Mouse (Mus musculus) liver, postnatal 0 days (tissue): ENCODE results near the gene Ebp. TPM values are rescaled to one million over a fixed set of nuclear protein-coding genes. Genes with fewer than 3 reads are reported as not detected.
A peak's percentile ranks its signal among the peaks of the same experiment; 100 is the strongest.

Experiments
- ATAC-seq: fragments of 200-750 bp; cut with Nextera tagmentation; 2 replicates; pipeline ENCODE4 v1.8.0; 2017; ENCODE audit warnings: mild to moderate bottlenecking, moderate library complexity
- DNase-seq: peaks from one replicate; pipeline ENCODE4 v3.0.0-alpha.2; 2016
- H3K27ac ChIP-seq: fragments of 300-500 bp; sonication (generic); 2 replicates; pipeline ENCODE4 v1.5.1; 2014; ENCODE audit warnings: antibody characterized with exemption, moderate library complexity, mild to moderate bottlenecking, low read depth
- H3K27me3 ChIP-seq: fragments of 300-500 bp; sonication (generic); 2 replicates; pipeline ENCODE4 v1.6.1; 2014; ENCODE audit warnings: low read length, control low read depth, mixed read lengths; ENCODE audit not compliant: insufficient read depth
- H3K36me3 ChIP-seq: fragments of 300-500 bp; sonication (generic); replicated peaks from 2 replicates; pipeline ENCODE4 v1.6.1; 2014; ENCODE audit warnings: mild to moderate bottlenecking, control low read depth, low read length, moderate library complexity, mixed read lengths; ENCODE audit not compliant: insufficient read depth
- H3K4me1 ChIP-seq: fragments of 300-500 bp; sonication (generic); 2 replicates; pipeline ENCODE4 v1.6.1; 2014; ENCODE audit warnings: antibody characterized with exemption, mild to moderate bottlenecking, control low read depth; ENCODE audit not compliant: insufficient read depth
- H3K4me2 ChIP-seq: fragments of 300-500 bp; sonication (generic); 2 replicates; pipeline ENCODE4 v1.6.1; 2014; ENCODE audit warnings: low read depth, mild to moderate bottlenecking, low read length, moderate library complexity, mixed read lengths
- H3K4me3 ChIP-seq: fragments of 300-500 bp; sonication (generic); 2 replicates; pipeline ENCODE4 v1.5.1; 2014; ENCODE audit warnings: low read depth, low read length
- H3K9ac ChIP-seq: fragments of 300-500 bp; sonication (generic); replicated peaks from 2 replicates; pipeline ENCODE4 v1.6.1; 2014; ENCODE audit warnings: mild to moderate bottlenecking, moderate library complexity
- H3K9me3 ChIP-seq: fragments of 300-500 bp; sonication (generic); 2 replicates; pipeline ENCODE4 v1.6.1; 2016; ENCODE audit warnings: mild to moderate bottlenecking, control low read depth, low read length, mixed read lengths
- CTCF ChIP-seq: sonication (generic); IDR thresholded peaks from 2 replicates; pipeline ENCODE4 v1.5.1; 2016; ENCODE audit warnings: antibody characterized with exemption, low read depth
- EP300 ChIP-seq: IDR thresholded peaks from 2 replicates; pipeline ENCODE4 v1.6.1; 2016; ENCODE audit warnings: antibody characterized with exemption, low read depth, mild to moderate bottlenecking
- WGBS: fragments of 180-500 bp; shearing (Covaris S2); extraction: QIAGEN DNeasy Blood & Tissue Kit; methylation state at CpG from one replicate; pipeline ENCODE4 v1.1.7; 2014; ENCODE audit not compliant: insufficient replicate concordance; 5-methylcytosine and 5-hydroxymethylcytosine counted together
- polyA plus RNA-seq: library from polyadenylated mRNA; unstranded; fragments of >200 nt; fragmentation: Nextera tagmentation; extraction: Ambion mirVana; gene quantifications from 2 replicates; pipeline ENCODE4 v1.2.1, GENCODE M21; 2015

Ebp gene
- polyA plus RNA-seq, result 74.7 and 84.5 TPM in 2 replicates

DNA sequence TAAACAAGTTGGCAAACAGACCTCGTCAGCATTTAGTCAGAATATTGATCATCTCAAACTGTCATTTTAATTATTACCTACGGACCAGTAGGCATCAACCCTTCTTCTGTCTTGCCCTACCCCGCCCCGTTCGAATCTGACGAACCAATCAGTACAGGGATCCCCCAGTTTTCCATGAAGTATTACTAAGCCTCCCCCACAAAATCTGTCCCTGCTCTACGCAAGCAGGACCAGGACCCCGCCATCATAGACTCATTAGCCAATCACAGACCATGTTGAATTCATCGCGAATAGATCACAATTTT lies at the start of gene Ebp:
Gene Ebp, minus strand, starts transcription at position 94 of the 305 bp plus-strand sequence.
- peak; percentile 30 for DNase-seq
- H3K9me3 ChIP-seq, result no peaks in the 10 kb centered on the region
- peak within 1 kb of the TSS; percentile 80 for H3K4me2 ChIP-seq
- no peaks in the 10 kb centered on the region for H3K36me3 ChIP-seq
- TF ChIP-seq CTCF (no peak), EP300 (no peak)
- H3K4me3 ChIP-seq, result peak within 1 kb of the TSS; percentile 76
- H3K27me3 ChIP-seq, result no peaks in the 10 kb centered on the region
- 30% methylated on average over 10 of the region's 10 CpGs for WGBS
- H3K9ac ChIP-seq, result peak within 1 kb of the TSS; percentile 79
- H3K4me1 ChIP-seq, result no peaks in the 10 kb centered on the region
- H3K27ac ChIP-seq, result peak within 1 kb of the TSS; percentile 90
- ATAC-seq, result peak; percentile 72

DNA sequence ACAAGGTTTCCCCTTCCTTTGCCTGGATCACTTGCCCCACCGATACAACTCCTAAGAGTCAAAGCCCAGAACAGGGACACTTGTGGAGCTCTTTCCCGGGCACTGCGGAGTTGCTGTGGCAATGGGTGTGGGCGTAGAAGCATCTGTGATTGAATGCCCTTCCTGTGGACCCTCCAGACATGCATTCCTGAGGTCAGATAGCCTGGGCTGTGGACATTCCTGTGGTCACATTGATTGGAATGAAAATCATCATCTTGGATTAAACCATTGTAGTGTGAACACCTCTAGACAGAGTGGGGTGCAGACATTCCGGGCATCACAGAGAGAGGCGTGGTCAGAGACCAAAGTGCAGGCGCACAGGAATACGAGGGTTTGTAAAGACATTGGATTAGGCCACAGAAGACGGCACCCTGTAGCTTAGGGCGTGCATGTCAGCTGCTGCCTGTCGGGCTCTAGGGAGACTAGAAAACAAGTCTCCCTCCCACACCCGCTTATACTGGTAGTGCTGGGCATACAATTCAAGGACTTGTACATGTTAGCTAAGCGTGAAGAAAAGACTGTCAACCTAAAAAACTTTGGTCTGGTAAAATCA lies 45.6 kb upstream of the Ebp start:
- DNase-seq, result no peak
- Histone ChIP-seq H3K4me1 (no peaks in the 10 kb centered on the region), H3K4me3 (no peak overlapping the region), H3K36me3 (no peaks in the 10 kb centered on the region; the same call in 1 of the 2 replicates), H3K9ac (no peak overlapping the region), H3K4me2 (no peak overlapping the region), H3K27me3 (no peaks in the 10 kb centered on the region), H3K9me3 (no peaks in the 10 kb centered on the region), H3K27ac (no peak overlapping the region)
- ATAC-seq, result no peak
- TF ChIP-seq EP300 (no peak), CTCF (no peak)
- WGBS, result 75% methylated on average over 13 of the region's 13 CpGs

GRCm38 (mm10) chrX:8236704-8237103 lies 43.4 kb upstream of the Ebp start:
- no peaks in the 10 kb centered on the region for H3K9me3 ChIP-seq
- no peak overlapping the region for H3K27ac ChIP-seq
- no peak for TF ChIP-seq EP300
- no peak for TF ChIP-seq CTCF
- no peak overlapping the region for H3K9ac ChIP-seq
- H3K4me2 ChIP-seq, result no peak overlapping the region
- no peaks in the 10 kb centered on the region for H3K27me3 ChIP-seq
- WGBS, result 75% methylated on average over 2 of the region's 2 CpGs
- H3K4me3 ChIP-seq, result no peak overlapping the region
- ATAC-seq, result no peak
- H3K36me3 ChIP-seq, result no peaks in the 10 kb centered on the region; the same call in 1 of the 2 replicates
- no peaks in the 10 kb centered on the region for H3K4me1 ChIP-seq
- no peak for DNase-seq

DNA sequence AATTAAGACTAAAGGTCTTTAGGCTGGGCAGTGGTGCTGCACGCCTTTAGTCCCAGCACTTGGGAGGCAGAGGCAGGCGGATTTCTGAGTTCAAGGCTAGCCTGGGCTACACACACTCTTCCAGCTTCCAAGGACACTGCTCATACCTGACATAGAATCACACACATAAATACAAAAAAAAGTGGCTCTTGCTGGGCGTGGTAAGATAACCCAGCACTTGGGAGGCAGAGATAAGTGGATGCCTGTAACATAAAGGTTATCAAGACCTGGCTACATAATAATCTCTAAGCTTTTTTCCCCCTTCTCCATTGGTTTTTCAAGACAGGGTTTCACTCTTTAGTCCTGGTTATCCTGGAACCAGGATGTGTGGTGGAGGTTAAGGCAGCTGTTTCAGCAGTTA lies 40.3 kb upstream of the Ebp start:
- DNase-seq, result no peak
- no peak overlapping the region for H3K4me3 ChIP-seq
- 66% methylated on average over 3 of the region's 3 CpGs for WGBS
- no peak for ATAC-seq
- no peaks in the 10 kb centered on the region for H3K9me3 ChIP-seq
- H3K9ac ChIP-seq, result no peak overlapping the region
- no peaks in the 10 kb centered on the region for H3K27me3 ChIP-seq
- no peak overlapping the region for H3K4me2 ChIP-seq
- TF ChIP-seq EP300 (no peak), CTCF (no peak)
- H3K27ac ChIP-seq, result no peak overlapping the region
- no peaks in the 10 kb centered on the region for H3K4me1 ChIP-seq
- no peaks in the 10 kb centered on the region for H3K36me3 ChIP-seq

GRCm38 (mm10) chrX:8230272-8230671 lies 37.0 kb upstream of the Ebp start:
- DNase-seq (peak; percentile 22), ATAC-seq (no peak)
- 71% methylated on average over 4 of the region's 4 CpGs for WGBS
- Histone ChIP-seq H3K9ac (no peak overlapping the region), H3K27me3 (no peaks in the 10 kb centered on the region), H3K4me1 (no peaks in the 10 kb centered on the region), H3K9me3 (no peaks in the 10 kb centered on the region), H3K4me2 (no peak overlapping the region), H3K36me3 (no peaks in the 10 kb centered on the region), H3K27ac (no peak overlapping the region), H3K4me3 (no peak overlapping the region)
- TF ChIP-seq CTCF (no peak), EP300 (no peak)

GRCm38 (mm10) chrX:8223473-8223872 lies 30.2 kb upstream of the Ebp start:
- DNase-seq, result no peak
- WGBS, result 60% methylated on average over 7 of the region's 7 CpGs

More at GRCm38 (mm10) chrX:8223473-8223872, 30.2 kb upstream of the Ebp start:
- Histone ChIP-seq H3K4me1 (no peaks in the 10 kb centered on the region), H3K4me2 (no peak overlapping the region), H3K4me3 (no peak overlapping the region), H3K27ac (no peak overlapping the region), H3K27me3 (no peaks in the 10 kb centered on the region), H3K36me3 (no peaks in the 10 kb centered on the region), H3K9me3 (no peaks in the 10 kb centered on the region), H3K9ac (no peak overlapping the region)
- no peak for TF ChIP-seq CTCF
- TF ChIP-seq EP300, result no peak
- ATAC-seq, result no peak
